In the genomic region with DNA sequence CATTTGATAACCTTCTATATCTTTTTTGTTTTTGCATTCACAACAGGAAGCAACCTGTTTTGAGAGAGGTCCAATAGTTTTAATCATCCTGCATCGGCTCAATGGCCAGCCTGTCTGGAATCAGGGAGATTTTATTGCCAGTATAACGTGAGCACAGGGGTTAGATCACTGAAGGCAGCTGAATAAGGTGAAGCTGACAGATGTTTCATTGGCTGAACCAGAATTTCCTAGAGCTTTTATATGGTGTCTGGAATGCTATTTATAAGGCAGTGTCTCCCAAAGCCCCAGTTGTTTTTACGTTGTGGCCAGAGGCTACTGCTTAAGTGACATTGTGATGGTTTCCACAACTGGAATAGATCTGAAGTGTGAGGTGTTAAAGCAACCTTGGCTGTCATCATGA, we compare ENCODE assay signal across 24 mouse cellular contexts.
A peak's percentile ranks its signal among the peaks of the same experiment; 100 is the strongest.
DNase-seq lines count a peak whose midpoint lies in the region; ATAC-seq and TF ChIP-seq lines count a peak whose summit lies in the region.
"Had no signal": no experiment of that assay in that cellular context is flagged by ENCODE, and none has a peak within 500 bp of the region (broad histone marks: within the 10 kb centered on the region; RNA-seq: fewer than 3 reads in every experiment).

No protein-coding gene starts in this region.

- H3K9me3 ChIP-seq in limb, embryonic 11.5 days (ENCODE audit: control insufficient read depth, low read length): no peaks in the 10 kb centered on the region
- no peaks in the 10 kb centered on the region for H3K9me3 ChIP-seq in limb, embryonic 10.5 days (replicated peaks)
- no peaks in the 10 kb centered on the region for H3K9me3 ChIP-seq in limb, embryonic 12.5 days
- no peaks in the 10 kb centered on the region for H3K9me3 ChIP-seq in limb, embryonic 14.5 days (ENCODE audit: control insufficient read depth, low read length)
- H3K9me3 ChIP-seq in heart, embryonic 11.5 days (replicated peaks; ENCODE audit: control insufficient read depth, low read length): no peaks in the 10 kb centered on the region
- H3K9me3 ChIP-seq: embryonic facial prominence, embryonic 10.5 days; embryonic facial prominence, embryonic 12.5 days; forebrain, embryonic 13.5 days; forebrain, embryonic 15.5 days; G1E had no signal

- H3K27ac ChIP-seq in limb, embryonic 11.5 days (replicated peaks; ENCODE audit: low read depth, low read length): no peak overlapping the region
- H3K27ac ChIP-seq in limb, embryonic 10.5 days: no peak overlapping the region
- no peak overlapping the region for H3K27ac ChIP-seq in limb, embryonic 12.5 days
- H3K27ac ChIP-seq in limb, embryonic 14.5 days (replicated peaks; ENCODE audit: low read depth, low read length): no peak overlapping the region
- no peak overlapping the region for H3K27ac ChIP-seq in heart, embryonic 11.5 days (ENCODE audit: low read depth, low read length)
- H3K27ac ChIP-seq: embryonic facial prominence, embryonic 10.5 days; embryonic facial prominence, embryonic 12.5 days; forebrain, embryonic 13.5 days; forebrain, embryonic 15.5 days had no signal

- no peaks in the 10 kb centered on the region for H3K4me1 ChIP-seq in limb, embryonic 11.5 days (ENCODE audit: control insufficient read depth, insufficient read depth, low read length)
- no peaks in the 10 kb centered on the region; the same call in 1 of the 2 replicates for H3K4me1 ChIP-seq in limb, embryonic 10.5 days
- peaks cover 8% of the 10 kb centered on the region for H3K4me1 ChIP-seq in limb, embryonic 12.5 days (replicated peaks)
- 0 out of 2 replicates have a peak, but pooled peaks cover 9% of the 10 kb centered on the region for H3K4me1 ChIP-seq in limb, embryonic 14.5 days (ENCODE audit: control insufficient read depth, insufficient read depth, low read length)
- no peaks in the 10 kb centered on the region for H3K4me1 ChIP-seq in heart, embryonic 11.5 days (ENCODE audit: control insufficient read depth, insufficient read depth, low read length)
- H3K4me1 ChIP-seq: embryonic facial prominence, embryonic 10.5 days; embryonic facial prominence, embryonic 12.5 days; forebrain, embryonic 13.5 days; forebrain, embryonic 15.5 days had no signal

- no peaks in the 10 kb centered on the region for H3K27me3 ChIP-seq in limb, embryonic 11.5 days (ENCODE audit: control insufficient read depth, insufficient read depth, low read length)
- no peaks in the 10 kb centered on the region for H3K27me3 ChIP-seq in limb, embryonic 10.5 days (ENCODE audit: low read depth, poor library complexity, severe bottlenecking)
- H3K27me3 ChIP-seq in limb, embryonic 12.5 days: no peaks in the 10 kb centered on the region
- H3K27me3 ChIP-seq in limb, embryonic 14.5 days (ENCODE audit: control insufficient read depth, insufficient read depth, low read length): no peaks in the 10 kb centered on the region
- no peaks in the 10 kb centered on the region for H3K27me3 ChIP-seq in heart, embryonic 11.5 days (ENCODE audit: control insufficient read depth, insufficient read depth, low read length)
- H3K27me3 ChIP-seq: CH12.LX; embryonic facial prominence, embryonic 12.5 days; forebrain, embryonic 13.5 days; forebrain, embryonic 15.5 days; Patski had no signal

- H3K4me3 ChIP-seq in limb, embryonic 11.5 days (ENCODE audit: low read depth, low read length): no peak overlapping the region
- no peak overlapping the region for H3K4me3 ChIP-seq in limb, embryonic 10.5 days
- no peak overlapping the region for H3K4me3 ChIP-seq in limb, embryonic 12.5 days (replicated peaks)
- no peak overlapping the region for H3K4me3 ChIP-seq in limb, embryonic 14.5 days (replicated peaks; ENCODE audit: low read length)
- H3K4me3 ChIP-seq in heart, embryonic 11.5 days (ENCODE audit: low read depth, low read length): no peak overlapping the region
- H3K4me3 ChIP-seq: embryonic facial prominence, embryonic 10.5 days; embryonic facial prominence, embryonic 12.5 days; forebrain, embryonic 13.5 days; forebrain, embryonic 15.5 days had no signal

- no peak overlapping the region for H3K4me2 ChIP-seq in limb, embryonic 11.5 days (ENCODE audit: low read depth, severe bottlenecking)
- H3K4me2 ChIP-seq in limb, embryonic 12.5 days: no peak overlapping the region
- H3K4me2 ChIP-seq in limb, embryonic 14.5 days (replicated peaks; ENCODE audit: low read depth, low read length, severe bottlenecking): no peak overlapping the region
- no peak overlapping the region for H3K4me2 ChIP-seq in heart, embryonic 11.5 days
- H3K4me2 ChIP-seq: embryonic facial prominence, embryonic 12.5 days; forebrain, embryonic 13.5 days; forebrain, embryonic 15.5 days had no signal

- 29% methylated on average over 3 of the region's 3 CpGs for WGBS in limb, embryonic 11.5 days
- 52% methylated on average over 3 of the region's 3 CpGs for WGBS in limb, embryonic 10.5 days
- WGBS in limb, embryonic 12.5 days: 17% methylated on average over 3 of the region's 3 CpGs
- 15% methylated on average over 3 of the region's 3 CpGs for WGBS in limb, embryonic 14.5 days
- 62% methylated on average over 3 of the region's 3 CpGs for WGBS in heart, embryonic 11.5 days (ENCODE audit: insufficient replicate concordance)

- TF ChIP-seq POLR2A in limb, embryonic 14.5 days (IDR thresholded peaks at IDR 0.05; ENCODE audit: borderline replicate concordance, extremely low read depth, insufficient read depth, insufficient read length): no peak

- no peak overlapping the region for H3K9ac ChIP-seq in limb, embryonic 11.5 days (ENCODE audit: low read length)
- H3K9ac ChIP-seq in limb, embryonic 12.5 days (replicated peaks): no peak overlapping the region
- H3K9ac ChIP-seq in limb, embryonic 14.5 days (ENCODE audit: low read depth, low read length, severe bottlenecking): no peak overlapping the region
- H3K9ac ChIP-seq in heart, embryonic 11.5 days (ENCODE audit: low read depth, low read length): no peak overlapping the region
- H3K9ac ChIP-seq: embryonic facial prominence, embryonic 12.5 days; forebrain, embryonic 13.5 days; forebrain, embryonic 15.5 days had no signal

- no peaks in the 10 kb centered on the region for H3K36me3 ChIP-seq in limb, embryonic 11.5 days (ENCODE audit: control insufficient read depth, insufficient read depth, low read length)
- no peaks in the 10 kb centered on the region for H3K36me3 ChIP-seq in limb, embryonic 10.5 days
- H3K36me3 ChIP-seq in limb, embryonic 12.5 days: no peaks in the 10 kb centered on the region
- no peaks in the 10 kb centered on the region for H3K36me3 ChIP-seq in limb, embryonic 14.5 days (ENCODE audit: control insufficient read depth, insufficient read depth, low read length)
- no peaks in the 10 kb centered on the region for H3K36me3 ChIP-seq in heart, embryonic 11.5 days (ENCODE audit: control insufficient read depth, insufficient read depth, low read length)
- H3K36me3 ChIP-seq: embryonic facial prominence, embryonic 10.5 days; embryonic facial prominence, embryonic 12.5 days; forebrain, embryonic 15.5 days; G1E had no signal

- no peak for DNase-seq in limb, embryonic 11.5 days (ENCODE audit: low spot score)
- no peak for DNase-seq in limb, embryonic 10.5 days (ENCODE audit: low spot score)
- DNase-seq in limb, embryonic 14.5 days (ENCODE audit: low spot score): peak; percentile 50
- DNase-seq in urinary bladder, adult 2 months (ENCODE audit: low spot score): no peak
- DNase-seq: adrenal gland, adult 8-10 months; adrenal gland, postnatal 14 days; adrenal gland, postnatal 36 days; B cell, adult 2 months; cerebellum, adult 11-12 months; cerebellum, adult 2 months; cerebellum, adult 9-10 months; cerebellum, postnatal 10 days; cerebellum, postnatal 25 days had no signal

- 0 out of 2 replicates have a peak, but pooled peaks have one; percentile 51 for ATAC-seq in limb, embryonic 11.5 days (ENCODE audit: insufficient number of reproducible peaks, low FRiP score, low TSS enrichment, low read depth)
- ATAC-seq in limb, embryonic 12.5 days (ENCODE audit: insufficient number of reproducible peaks, insufficient read depth, low FRiP score, low TSS enrichment, low read depth): peak; percentile 77; the same call in 1 of the 2 replicates
- ATAC-seq in limb, embryonic 14.5 days (ENCODE audit: low FRiP score, low read depth): peak; percentile 83
- no peak for ATAC-seq in heart, embryonic 11.5 days (replicated peaks; ENCODE audit: insufficient number of reproducible peaks, low FRiP score, low TSS enrichment)
- ATAC-seq: activated CD4-positive, CD25-positive, alpha-beta regulatory T cell, adult 4 months; CD4-positive, CD25-positive, alpha-beta regulatory T cell, adult 4 months; forebrain, embryonic 13.5 days; forebrain, embryonic 15.5 days; Patski had no signal
